Mouse (Mus musculus) 3T3-L1 (cell line): ENCODE results near the gene Aox1.

ENCODE experiments used
- DNase-seq: peaks from one replicate; pipeline ENCODE4 v3.0.0-alpha.2; 2015; ENCODE audit warnings: low read depth, low spot score

The Aox1 gene

DNA sequence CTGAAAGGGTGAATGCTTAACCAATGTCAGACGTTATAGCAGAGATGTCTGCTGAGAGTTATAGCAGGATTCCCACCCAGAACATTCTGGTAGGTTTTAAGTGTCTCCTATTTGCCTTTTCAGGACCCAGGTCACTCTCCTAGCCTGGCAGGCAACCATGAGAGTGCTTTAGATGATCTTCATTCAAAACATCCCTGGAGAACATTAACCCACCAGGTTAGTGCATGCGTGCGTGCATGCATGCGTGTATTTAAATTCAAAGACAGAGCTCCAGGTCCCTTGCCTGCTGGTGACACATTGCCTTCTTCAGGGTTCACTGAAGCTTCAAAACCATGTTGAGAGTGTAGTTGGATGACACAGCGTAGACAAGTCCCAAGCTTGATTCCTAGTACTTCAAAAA, 35.4 kb downstream of the Aox1 start:
- DNase-seq, result no peak

DNA sequence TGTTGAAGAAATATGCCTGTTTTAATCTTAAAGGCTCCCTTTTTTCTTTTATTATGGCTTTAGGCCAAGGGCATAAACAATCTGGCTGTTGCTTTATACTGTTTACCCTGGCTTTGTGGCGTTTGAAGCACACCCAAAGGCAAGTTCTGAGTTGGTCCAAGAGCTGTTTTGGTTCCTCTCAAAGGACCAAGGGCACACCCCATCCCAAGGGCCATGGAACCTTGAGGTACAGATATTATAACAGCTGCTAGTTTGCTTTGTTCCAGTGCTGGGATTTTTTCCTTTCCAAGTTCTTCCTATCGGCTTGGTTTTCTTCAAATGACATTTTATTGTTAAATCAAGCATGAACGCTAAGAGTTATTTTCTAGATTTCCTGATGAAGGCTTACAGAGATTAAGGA, 35.9 kb downstream of the Aox1 start:
- DNase-seq, result no peak

DNA sequence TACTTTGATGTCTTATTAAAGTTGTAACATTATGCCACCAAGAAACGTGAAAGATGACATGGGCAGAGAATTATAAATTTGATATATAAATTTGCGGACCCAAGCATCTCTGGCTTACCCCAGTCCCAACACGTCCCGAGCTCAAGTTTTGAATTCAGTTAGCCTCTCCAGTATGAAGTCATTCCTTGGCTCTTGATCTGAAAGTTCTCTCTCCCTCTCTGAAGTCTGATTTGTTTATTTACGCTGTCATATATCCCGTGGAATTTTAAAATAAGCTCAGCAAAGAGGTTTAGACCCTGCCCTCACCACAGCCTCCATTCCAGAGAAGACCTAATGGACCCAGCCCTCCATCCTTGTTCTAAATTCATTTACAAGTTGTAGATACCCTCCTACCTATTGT, 39.5 kb downstream of the Aox1 start:
- no peak for DNase-seq

DNA sequence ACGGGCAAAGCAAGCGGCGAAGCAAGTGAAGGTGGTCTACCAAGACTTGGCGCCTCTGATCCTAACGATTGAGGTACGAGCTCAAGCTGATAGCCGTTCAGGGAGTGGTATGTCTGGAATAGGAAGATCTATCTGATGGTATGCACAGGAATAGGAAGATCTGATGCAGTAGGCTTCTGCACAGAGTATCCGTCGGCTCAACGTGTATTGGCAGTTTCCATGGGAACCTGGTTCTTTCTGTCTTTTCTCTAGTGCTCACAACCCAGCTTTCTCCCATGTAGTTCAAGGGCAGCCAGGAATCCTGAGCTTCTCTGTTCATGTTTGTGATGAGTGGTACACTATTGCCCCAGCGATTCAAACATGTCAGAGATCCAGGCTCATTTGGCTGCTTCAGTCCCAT, 40.4 kb downstream of the Aox1 start:
- DNase-seq, result no peak

DNA sequence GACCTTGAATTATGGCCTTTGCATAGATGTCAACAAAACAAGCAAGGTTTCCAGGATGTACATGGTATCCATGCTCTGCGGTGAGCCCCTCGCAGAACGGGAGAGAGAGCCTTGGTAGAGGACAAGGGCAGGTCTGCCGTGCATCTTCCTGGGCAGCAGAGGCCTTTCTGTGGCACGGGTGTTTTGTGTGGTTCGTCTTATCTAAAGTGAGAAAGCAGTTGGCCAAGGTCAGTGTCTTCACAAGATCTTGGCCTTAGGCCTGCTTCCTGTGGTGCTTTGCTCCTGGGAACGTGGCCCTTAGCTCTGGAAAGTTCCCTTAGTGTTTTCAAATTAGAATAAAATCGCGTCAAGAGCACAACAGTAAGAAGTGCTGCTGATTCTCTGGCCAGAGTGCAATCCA, 41.3 kb downstream of the Aox1 start:
- no peak for DNase-seq

DNA sequence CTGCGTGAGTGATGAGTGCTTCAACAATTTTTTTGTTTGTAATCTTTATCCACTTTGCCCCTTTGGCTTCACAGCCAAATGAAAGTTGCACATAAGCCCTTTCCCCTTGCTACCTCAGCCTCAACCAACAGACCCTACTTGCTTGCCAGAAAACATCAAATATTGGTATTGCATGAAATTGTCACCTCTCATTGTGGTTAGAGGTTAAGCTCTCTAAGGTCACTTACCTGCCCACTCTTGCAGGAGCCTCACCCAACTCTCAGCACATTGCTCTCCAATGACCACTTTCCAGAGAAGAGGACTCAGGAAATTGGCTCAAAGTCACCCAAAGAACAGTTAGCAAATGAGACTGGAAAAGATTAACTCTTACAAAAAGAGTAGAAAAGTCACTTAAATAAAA, 41.8 kb downstream of the Aox1 start:
- no peak for DNase-seq

DNA sequence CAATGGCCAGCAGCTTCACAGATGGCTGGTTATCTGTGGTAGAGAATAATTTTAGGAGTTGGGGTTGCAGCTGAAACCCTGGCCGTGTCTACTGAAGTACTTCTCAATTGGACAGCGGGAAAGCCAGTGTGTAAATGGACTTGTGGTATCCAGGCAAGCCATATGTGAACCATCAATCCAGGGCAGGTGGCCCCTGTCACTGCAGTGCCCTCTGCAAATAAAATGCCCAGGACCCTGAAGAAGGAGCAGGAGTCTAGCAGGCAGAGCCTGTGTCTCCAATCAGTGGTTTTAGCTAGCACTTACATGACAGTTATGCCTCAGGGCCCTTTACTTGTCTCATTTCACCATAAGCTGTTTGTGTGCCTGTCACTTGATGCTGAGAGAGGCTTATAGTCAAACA, 42.7 kb downstream of the Aox1 start:
- DNase-seq, result no peak

DNA sequence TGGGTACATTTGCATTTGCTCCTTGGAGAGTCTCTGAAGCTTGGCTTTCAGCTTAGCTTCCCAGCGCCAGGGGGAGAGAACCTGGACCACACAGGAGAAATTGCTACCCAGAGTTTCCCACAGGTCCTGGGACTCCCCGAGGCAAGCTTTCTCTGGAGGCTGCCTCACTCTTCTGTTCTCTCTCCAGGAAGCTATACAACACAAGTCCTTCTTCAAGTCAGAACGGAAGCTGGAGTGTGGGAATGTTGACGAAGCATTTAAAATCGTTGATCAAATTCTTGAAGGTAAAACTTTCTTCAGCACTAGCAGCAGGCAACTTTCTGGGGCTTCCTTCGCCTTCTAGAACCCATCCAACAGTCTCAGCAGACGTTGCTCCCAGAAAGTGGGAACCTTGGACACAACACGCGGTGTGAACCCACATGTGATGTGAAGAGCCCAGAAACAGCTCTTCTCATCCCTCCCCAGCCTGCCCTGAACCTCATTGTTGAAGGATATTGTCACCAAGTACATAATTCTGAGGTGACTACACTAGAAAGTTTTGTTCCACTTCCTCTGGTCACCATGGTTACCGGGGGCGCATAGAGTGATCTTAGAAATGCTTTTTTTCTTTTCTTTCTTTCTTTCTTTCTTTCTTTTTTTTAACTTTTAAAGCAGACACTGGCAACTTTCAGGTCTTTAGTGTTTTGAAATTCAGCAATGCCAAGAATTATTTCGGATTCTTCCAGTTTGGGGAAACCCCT, 43.4 kb downstream of the Aox1 start:
- DNase-seq, result peak; percentile 5

DNA sequence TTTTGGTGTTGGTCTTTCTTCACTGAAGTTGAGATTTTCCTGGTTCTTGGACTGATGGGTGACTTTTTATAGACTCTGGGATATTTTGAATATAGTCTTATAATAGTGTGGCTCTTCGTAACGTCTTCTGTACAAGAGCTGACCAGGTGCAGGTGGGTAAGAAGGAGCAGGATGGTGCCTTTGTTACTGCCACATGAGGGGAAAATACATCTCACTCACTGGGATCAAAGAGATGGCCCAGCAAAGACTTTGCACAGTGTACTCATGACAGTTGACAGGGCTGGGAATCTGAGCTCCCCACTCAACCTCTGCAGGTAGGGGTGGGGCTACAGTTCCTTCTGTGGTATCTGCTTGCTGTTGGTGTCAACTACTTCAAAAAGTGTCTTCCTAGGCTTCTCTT, 44.5 kb downstream of the Aox1 start:
- DNase-seq, result no peak

DNA sequence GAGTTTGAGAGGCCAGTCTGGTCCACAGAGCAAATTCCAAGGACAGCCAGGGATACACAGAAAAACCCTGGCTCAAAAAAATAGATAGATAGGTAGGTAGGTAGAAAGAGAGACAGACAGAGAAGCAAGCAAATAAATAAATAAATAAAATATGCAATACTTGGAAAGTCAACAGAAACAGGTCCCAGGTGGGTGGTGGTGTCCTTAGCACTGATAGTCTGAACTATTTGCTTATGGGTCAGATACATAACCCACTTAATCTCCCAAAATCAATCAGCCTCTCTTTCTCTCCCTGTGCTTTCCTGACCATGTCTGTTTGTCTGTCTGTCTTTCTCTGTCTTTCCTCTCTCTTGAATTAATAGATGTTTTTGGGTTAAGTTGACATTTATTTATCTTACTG, 48.2 kb downstream of the Aox1 start:
- DNase-seq, result no peak

DNA sequence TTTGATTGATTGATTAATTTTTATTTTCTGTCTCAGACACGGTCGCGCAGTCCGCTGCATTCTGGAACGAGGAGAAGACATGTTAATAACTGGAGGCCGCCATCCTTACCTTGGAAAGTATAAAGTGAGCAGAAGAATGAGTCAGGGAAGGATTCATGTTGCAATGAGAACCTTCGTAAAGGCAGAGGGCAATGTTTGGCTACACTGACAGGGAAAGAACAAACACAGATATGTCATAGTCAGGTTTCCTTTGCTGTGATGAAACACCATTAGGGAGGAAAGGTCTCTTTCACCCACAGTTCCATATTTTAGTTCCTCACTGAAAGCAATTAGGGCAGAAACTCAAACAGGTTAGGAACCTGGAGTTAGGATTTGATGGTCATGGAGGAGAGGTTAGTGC, 48.7 kb downstream of the Aox1 start:
- DNase-seq, result no peak

DNA sequence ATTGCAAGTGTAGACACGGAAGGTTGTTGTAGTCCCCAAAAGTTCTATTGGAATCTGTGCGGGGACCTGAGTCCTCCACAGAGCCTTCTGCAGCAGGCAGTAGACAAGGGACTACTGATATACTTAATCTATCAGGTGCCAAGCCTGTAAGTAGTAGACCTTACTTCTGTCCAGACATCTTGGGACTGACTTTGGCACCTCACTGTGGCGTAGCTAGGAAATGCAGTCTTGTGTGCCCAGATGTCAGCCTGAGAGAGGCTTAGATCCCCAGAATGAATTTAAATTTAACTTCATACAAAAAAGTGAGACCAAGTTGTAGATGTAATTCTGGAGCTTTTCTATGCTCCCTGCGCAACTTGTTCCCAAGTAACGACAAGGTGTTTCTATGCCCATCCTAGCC, 50.0 kb downstream of the Aox1 start:
- DNase-seq, result peak; percentile 35

DNA sequence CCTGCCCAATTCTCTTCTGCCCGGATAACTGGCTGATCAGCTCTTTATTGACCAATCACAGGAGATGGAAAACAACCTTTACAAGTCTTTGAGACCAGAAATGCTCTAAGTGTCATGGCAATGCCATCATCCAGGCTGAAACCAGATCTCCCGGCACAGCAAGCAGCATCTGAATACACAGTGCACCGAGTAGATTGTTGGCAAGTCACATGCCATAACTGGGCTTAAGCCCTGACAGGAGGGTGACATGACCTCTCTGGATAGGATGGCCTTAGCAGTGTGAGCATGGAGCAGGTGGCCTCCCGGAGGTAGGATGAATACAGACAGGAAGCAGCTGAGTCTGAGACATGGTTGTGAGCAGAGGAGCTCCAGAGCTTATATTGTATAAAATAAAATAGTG, 50.7 kb downstream of the Aox1 start:
- DNase-seq, result no peak

DNA sequence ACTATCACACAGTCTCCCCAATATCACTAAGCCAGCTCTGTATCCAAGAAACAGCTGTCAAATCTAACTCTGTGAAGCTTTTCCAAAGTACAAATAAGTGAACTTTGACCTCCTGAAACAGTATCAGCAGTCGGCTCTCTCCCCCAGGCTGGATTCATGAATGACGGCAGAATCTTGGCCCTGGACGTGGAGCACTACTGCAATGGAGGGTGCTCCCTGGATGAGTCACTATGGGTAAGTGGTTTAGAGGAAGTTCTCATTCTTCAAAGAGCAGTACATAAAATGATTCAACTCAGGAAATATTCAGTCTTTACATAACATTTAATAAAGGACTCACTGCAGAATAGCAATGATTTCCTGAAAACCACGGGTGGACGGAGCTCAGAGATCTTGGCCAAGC, 51.6 kb downstream of the Aox1 start:
- DNase-seq, result peak; percentile 33

DNA sequence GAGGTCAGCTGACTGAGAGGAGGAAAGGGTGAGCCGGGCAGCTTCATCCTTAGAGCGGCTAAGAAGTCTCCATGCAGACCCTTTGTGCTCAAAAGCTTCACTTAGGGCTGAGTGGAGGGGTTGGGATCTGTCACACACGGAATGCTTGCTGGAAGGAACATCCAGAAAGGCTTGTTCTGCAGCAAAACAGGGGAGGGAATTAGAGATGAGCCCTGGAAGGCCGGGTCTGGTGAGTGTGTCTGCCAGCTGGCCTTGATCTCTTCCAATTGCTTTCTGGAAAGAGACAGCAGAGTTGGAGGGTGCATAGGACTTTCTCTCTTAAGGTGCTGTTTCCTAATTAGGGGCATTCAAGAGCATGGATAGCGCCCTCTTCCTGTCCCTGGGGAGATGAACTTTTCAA, 59.6 kb downstream of the Aox1 start:
- DNase-seq, result no peak

DNA sequence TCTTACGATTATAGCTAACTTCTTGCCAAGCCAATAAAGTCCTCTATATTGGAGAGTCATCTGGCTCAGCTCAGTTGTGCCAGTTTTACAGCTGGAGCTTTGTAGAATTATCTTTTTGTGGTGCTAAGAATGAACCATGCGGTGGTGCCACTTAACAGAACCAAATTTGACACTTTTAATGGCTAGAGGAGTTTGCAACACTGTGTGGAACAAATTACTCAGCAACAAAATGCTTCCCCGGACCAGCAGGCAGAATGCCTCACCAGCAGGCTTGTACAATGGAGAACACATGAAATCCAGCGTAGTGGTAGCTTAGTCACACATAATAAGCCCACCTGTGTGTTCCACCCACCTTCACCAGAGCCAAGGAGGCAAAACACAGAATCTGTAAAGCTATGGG, 60.5 kb downstream of the Aox1 start:
- no peak for DNase-seq

DNA sequence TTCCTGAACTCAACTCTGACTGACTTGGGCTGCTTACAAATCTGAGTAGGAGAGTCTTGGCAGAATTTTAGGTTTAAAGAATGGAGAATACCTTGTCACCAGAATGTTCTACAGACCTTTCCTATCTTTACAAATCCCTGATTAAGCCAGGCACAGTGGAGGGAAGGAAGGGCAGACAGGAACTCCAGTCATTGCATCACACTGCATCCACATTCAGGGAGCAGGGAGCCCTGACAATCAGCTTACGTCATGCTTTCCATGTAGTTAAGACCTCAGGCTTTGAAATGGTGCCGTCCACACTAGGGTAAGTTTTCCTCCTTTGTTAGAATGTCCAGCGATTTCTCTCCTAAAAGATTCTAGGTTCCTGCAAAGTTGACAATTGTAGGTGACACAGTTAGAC, 61.5 kb downstream of the Aox1 start:
- no peak for DNase-seq

DNA sequence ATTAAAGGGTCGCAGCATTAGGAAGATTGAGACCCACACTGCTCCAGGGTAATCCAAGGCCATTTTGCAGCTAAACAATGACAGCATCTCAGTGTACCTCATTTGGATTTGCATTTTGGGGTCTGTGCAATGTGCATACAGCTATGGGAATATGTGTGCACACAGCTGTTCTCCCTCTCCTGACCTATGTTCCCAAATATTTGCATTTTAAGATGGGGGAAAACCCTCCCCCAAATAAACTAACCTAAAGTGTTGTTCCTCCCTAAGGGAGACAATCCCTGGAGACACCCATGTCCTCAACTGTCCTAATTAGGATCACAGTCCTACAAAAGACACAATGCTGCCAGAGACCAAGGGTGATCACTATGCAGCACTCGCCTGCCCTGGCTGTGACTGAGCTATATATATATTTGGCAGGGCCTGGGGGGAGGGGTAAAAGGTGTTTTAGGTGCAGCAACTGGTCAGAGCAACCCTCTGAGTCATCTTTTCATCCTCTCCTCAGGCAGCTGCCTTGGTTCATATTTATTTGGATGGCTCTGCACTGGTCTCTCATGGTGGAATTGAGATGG, 62.3 kb downstream of the Aox1 start:
- DNase-seq, result no peak

DNA sequence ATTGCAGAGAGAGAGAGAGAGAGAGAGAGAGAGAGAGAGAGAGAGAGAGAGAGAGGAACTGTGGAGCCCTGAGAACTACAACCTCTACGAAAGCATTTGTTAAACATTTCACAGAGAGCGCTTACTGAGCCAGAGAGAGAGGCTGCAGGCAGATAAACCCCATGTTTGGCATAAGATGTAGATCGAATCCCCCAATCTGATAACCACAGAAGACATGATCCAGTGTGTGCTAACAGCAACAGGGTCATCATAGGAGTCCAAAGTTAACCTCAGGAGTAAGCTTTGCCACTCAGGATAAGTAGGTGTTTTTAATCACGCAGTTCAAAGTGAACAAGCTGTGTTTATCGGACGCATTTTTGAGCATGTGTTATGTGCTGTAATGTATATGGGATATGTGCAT, 67.6 kb downstream of the Aox1 start:
- no peak for DNase-seq

DNA sequence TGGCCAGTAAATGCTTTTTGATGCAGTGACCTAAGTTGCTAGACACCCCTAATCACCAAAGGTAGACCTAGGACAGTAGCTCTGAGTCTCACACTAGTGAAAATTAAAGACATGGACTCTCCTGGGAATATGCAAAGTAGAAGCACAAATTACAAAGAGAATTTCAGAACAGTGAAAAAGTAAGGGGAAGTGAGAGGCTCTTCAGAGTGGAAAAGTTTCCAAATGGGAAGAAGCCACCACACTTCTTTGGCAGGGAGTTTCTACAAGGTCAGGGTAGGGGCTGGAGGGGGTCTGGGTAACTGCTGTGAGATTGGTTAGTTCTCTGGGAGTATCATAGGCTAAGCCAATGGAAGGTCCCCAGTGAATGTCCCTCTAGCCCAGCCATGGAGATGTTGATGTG, 69.4 kb downstream of the Aox1 start:
- no peak for DNase-seq

DNA sequence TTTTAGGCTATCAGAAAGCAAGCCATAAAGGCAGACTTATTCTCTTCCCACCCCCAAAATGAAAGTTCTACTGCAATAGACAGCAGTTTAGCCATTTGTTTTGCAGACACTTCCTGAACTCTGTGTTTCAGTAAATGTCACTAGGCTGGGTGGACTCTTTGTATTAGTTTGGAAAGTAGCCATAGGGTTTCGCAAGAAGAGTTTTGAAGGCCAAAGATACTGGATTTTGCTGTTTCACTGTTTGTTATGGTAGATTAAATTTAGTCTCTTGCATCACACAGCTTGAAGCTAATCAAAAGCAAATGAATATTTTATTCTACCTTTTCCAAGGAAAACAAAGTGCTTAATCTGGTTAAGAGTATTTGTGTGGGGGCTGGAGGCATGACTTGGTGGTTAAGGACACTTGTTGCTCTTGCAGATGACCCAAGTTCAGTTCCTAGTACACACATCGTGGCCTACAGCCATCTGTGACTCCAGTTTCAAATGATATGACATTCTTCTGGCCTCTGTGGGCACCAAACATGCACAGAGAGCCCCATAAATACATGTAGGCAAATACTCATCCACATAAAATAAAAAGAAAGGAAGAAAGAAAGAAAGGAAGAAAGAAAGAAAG, 71.9 kb downstream of the Aox1 start:
- DNase-seq, result peak; percentile 81

DNA sequence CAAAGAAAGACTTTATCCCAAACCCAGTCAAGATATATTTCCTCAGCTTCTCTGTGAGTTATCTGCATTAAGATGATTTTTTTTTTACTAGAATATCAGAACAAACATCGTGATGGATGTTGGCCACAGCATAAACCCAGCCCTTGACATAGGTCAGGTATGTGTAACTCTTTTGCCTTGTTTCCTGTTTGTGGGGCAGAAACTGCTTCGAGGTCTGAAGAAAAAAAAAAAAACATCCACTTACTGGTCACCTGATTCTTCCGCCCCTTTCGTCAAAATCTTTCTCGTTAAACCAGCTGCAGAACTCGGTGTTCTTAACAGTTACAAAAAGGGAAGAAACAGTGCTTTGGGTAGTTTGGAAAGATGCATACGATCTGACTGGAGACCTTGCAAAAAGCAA, 72.8 kb downstream of the Aox1 start:
- DNase-seq, result no peak

DNA sequence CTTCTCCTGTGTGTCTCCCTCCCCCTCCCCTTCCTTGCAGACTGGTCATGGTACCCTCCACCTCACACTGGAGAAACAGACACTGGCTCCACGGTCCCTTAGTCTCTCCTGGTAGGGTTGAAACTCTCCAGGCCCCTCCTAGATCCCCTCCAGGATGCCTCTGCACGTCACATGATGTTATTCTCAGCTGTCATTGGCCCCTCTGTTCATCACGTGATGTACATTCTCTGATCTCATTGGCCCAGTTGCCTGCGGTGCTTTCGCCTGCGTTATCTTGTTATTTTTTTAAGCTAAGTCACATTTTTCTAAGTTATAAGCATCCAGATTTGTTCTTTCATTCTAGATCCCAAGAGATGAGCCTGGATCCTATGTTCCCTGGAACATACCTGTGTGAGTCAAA, 76.0 kb downstream of the Aox1 start:
- no peak for DNase-seq

DNA sequence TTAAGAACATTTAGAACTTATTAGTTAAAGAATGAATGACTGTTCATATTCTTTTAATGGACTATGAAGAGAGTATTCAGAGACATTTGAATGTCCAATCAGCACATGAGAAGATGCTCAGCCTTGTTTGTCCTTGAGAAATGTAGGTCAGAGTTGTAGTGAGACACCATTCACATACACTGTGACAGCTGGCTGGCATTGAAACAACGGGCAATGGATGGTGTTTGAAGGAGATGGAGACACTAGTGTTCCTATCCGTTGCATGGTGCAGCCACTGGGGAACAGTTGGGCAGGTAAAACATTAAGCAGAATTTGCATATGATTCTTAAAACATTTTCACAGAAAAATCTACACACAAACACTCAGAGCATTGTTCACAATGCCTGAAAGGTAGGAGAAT, 77.3 kb downstream of the Aox1 start:
- no peak for DNase-seq
